Mouse (Mus musculus): Measurements from ENCODE around the gene Oxnad1. TPM values are rescaled to one million over a fixed set of nuclear protein-coding genes. Genes with fewer than 3 reads are reported as not detected.
"Not testable (repeated sequence)": the region's sequence is repeated elsewhere in the genome, so short reads cannot be mapped to it uniquely, and the experiment has no call there.

The Oxnad1 gene
- polyA plus RNA-seq, 1 experiment from 2014 or later: 14.5 TPM

- H3K4me1 ChIP-seq: no peaks in the 10 kb centered on the region
- WGBS: 89% methylated on average over 11 of the region's 11 CpGs
- no peak overlapping the region for H3K4me3 ChIP-seq
- ATAC-seq (ENCODE audit: low FRiP score): no peak
- no peaks in the 10 kb centered on the region for H3K27me3 ChIP-seq
- no peak overlapping the region for H3K4me2 ChIP-seq (replicated peaks)
- no peaks in the 10 kb centered on the region for H3K9me3 ChIP-seq (replicated peaks)
- H3K36me3 ChIP-seq: peaks cover 51% of the 10 kb centered on the region
- no peak overlapping the region for H3K27ac ChIP-seq
- no peak overlapping the region for H3K9ac ChIP-seq
These were observed 8.4 kb downstream of the Oxnad1 start for GRCm38 (mm10) chr14:32093500-32094117.

GRCm38 (mm10) chr14:32095646-32096045, 10.5 kb downstream of the Oxnad1 start:
- H3K27me3 ChIP-seq: no peaks in the 10 kb centered on the region
- H3K9me3 ChIP-seq (replicated peaks): no peaks in the 10 kb centered on the region
- H3K4me1 ChIP-seq: no peaks in the 10 kb centered on the region
- H3K4me3 ChIP-seq: no peak overlapping the region
- no peak for ATAC-seq (ENCODE audit: low FRiP score)
- 82% methylated on average over 5 of the region's 5 CpGs for WGBS
- H3K36me3 ChIP-seq: peaks cover 72% of the 10 kb centered on the region
- H3K4me2 ChIP-seq (replicated peaks): no peak overlapping the region
- no peak overlapping the region for H3K27ac ChIP-seq
- no peak overlapping the region for H3K9ac ChIP-seq

- no peak for ATAC-seq (ENCODE audit: low FRiP score)
- 84% methylated on average over 5 of the region's 5 CpGs for WGBS
These were observed 11.6 kb downstream of the Oxnad1 start for GRCm38 (mm10) chr14:32096740-32097139.

GRCm38 (mm10) chr14:32097691-32098090, 12.5 kb downstream of the Oxnad1 start:
- no peaks in the 10 kb centered on the region for H3K27me3 ChIP-seq
- 93% methylated on average over 7 of the region's 7 CpGs for WGBS
- H3K9ac ChIP-seq: no peak overlapping the region
- H3K36me3 ChIP-seq: peaks cover 78% of the 10 kb centered on the region
- H3K4me1 ChIP-seq: no peaks in the 10 kb centered on the region
- H3K4me2 ChIP-seq (replicated peaks): no peak overlapping the region
- no peak overlapping the region for H3K27ac ChIP-seq
- ATAC-seq (ENCODE audit: low FRiP score): no peak
- no peak overlapping the region for H3K4me3 ChIP-seq
- no peaks in the 10 kb centered on the region for H3K9me3 ChIP-seq (replicated peaks)

More at GRCm38 (mm10) chr14:32096740-32097139, 11.6 kb downstream of the Oxnad1 start:
- H3K27me3 ChIP-seq: no peaks in the 10 kb centered on the region
- no peaks in the 10 kb centered on the region for H3K4me1 ChIP-seq
- H3K9me3 ChIP-seq (replicated peaks): no peaks in the 10 kb centered on the region
- no peak overlapping the region for H3K27ac ChIP-seq
- H3K4me3 ChIP-seq: no peak overlapping the region
- H3K36me3 ChIP-seq: peaks cover 76% of the 10 kb centered on the region
- no peak overlapping the region for H3K9ac ChIP-seq
- H3K4me2 ChIP-seq (replicated peaks): no peak overlapping the region

GRCm38 (mm10) chr14:32098951-32099350, 13.8 kb downstream of the Oxnad1 start:
- WGBS: 92% methylated on average over 3 of the region's 3 CpGs
- H3K27ac ChIP-seq: no peak overlapping the region
- H3K27me3 ChIP-seq: no peaks in the 10 kb centered on the region
- H3K36me3 ChIP-seq: peaks cover 74% of the 10 kb centered on the region
- no peak overlapping the region for H3K4me3 ChIP-seq
- ATAC-seq (ENCODE audit: low FRiP score): no peak
- H3K4me1 ChIP-seq: no peaks in the 10 kb centered on the region
- H3K4me2 ChIP-seq (replicated peaks): no peak overlapping the region
- H3K9ac ChIP-seq: no peak overlapping the region
- no peaks in the 10 kb centered on the region for H3K9me3 ChIP-seq (replicated peaks)

GRCm38 (mm10) chr14:32103556-32103955, 18.4 kb downstream of the Oxnad1 start:
- Histone ChIP-seq H3K36me3 (peaks cover 38% of the 10 kb centered on the region), H3K4me3 (no peak overlapping the region), H3K4me1 (no peaks in the 10 kb centered on the region), H3K27ac (no peak overlapping the region), H3K4me2 (replicated peaks) (no peak overlapping the region), H3K9me3 (replicated peaks) (no peaks in the 10 kb centered on the region), H3K27me3 (no peaks in the 10 kb centered on the region), H3K9ac (no peak overlapping the region)
- no peak for ATAC-seq (ENCODE audit: low FRiP score)
- 81% methylated on average over 4 of the region's 4 CpGs for WGBS

- no peak for ATAC-seq (ENCODE audit: low FRiP score)
- H3K27me3 ChIP-seq: no peaks in the 10 kb centered on the region
These were observed 20.5 kb downstream of the Oxnad1 start for GRCm38 (mm10) chr14:32105663-32106062.

GRCm38 (mm10) chr14:32106911-32107310, 21.7 kb downstream of the Oxnad1 start:
- no peaks in the 10 kb centered on the region for H3K27me3 ChIP-seq
- peaks cover 13% of the 10 kb centered on the region; the same call in 1 of the 2 replicates for H3K36me3 ChIP-seq
- no peak overlapping the region for H3K4me2 ChIP-seq (replicated peaks)
- no peaks in the 10 kb centered on the region for H3K9me3 ChIP-seq (replicated peaks)
- no peak overlapping the region for H3K9ac ChIP-seq
- H3K4me1 ChIP-seq: no peaks in the 10 kb centered on the region
- no peak overlapping the region for H3K4me3 ChIP-seq
- 89% methylated on average over 4 of the region's 4 CpGs for WGBS
- no peak overlapping the region for H3K27ac ChIP-seq
- no peak for ATAC-seq (ENCODE audit: low FRiP score)

More at GRCm38 (mm10) chr14:32105663-32106062, 20.5 kb downstream of the Oxnad1 start:
- Histone ChIP-seq H3K4me1 (no peaks in the 10 kb centered on the region), H3K9me3 (replicated peaks) (no peaks in the 10 kb centered on the region), H3K4me2 (replicated peaks) (no peak overlapping the region), H3K4me3 (no peak overlapping the region), H3K27ac (no peak overlapping the region), H3K9ac (no peak overlapping the region), H3K36me3 (peaks cover 17% of the 10 kb centered on the region)
- 54% methylated on average over 7 of the region's 7 CpGs for WGBS

GRCm38 (mm10) chr14:32112124-32112523, 26.9 kb downstream of the Oxnad1 start:
- H3K27me3 ChIP-seq; ATAC-seq (ENCODE audit: low FRiP score); H3K27ac ChIP-seq; H3K9ac ChIP-seq; H3K4me3 ChIP-seq; H3K4me1 ChIP-seq; H3K4me2 ChIP-seq (replicated peaks); H3K9me3 ChIP-seq (replicated peaks); H3K36me3 ChIP-seq: not testable (repeated sequence)
- 88% methylated on average over 10 of the region's 10 CpGs for WGBS

- Histone ChIP-seq H3K36me3 (no peaks in the 10 kb centered on the region), H3K9ac (no peak overlapping the region), H3K4me1 (no peaks in the 10 kb centered on the region), H3K4me2 (replicated peaks) (no peak overlapping the region), H3K9me3 (replicated peaks) (no peaks in the 10 kb centered on the region), H3K4me3 (no peak overlapping the region), H3K27ac (no peak overlapping the region), H3K27me3 (no peaks in the 10 kb centered on the region)
- ATAC-seq (ENCODE audit: low FRiP score): no peak
- 69% methylated on average over 11 of the region's 11 CpGs for whole genome bisulfite sequencing
These were observed 36.1 kb downstream of the Oxnad1 start for GRCm38 (mm10) chr14:32120940-32121919.

GRCm38 (mm10) chr14:32121920-32122315, 36.7 kb downstream of the Oxnad1 start:
- no peak overlapping the region for H3K4me3 ChIP-seq
- H3K4me1 ChIP-seq: no peaks in the 10 kb centered on the region
- H3K4me2 ChIP-seq (replicated peaks): no peak overlapping the region
- ATAC-seq (ENCODE audit: low FRiP score): no peak
- H3K27ac ChIP-seq: no peak overlapping the region
- H3K27me3 ChIP-seq: no peaks in the 10 kb centered on the region
- H3K9me3 ChIP-seq (replicated peaks): no peaks in the 10 kb centered on the region
- no peak overlapping the region for H3K9ac ChIP-seq
- WGBS: 51% methylated on average over 2 of the region's 2 CpGs
- H3K36me3 ChIP-seq: no peaks in the 10 kb centered on the region

GRCm38 (mm10) chr14:32124261-32124660, 39.1 kb downstream of the Oxnad1 start:
- no peak overlapping the region for H3K4me3 ChIP-seq
- no peaks in the 10 kb centered on the region for H3K9me3 ChIP-seq (replicated peaks)
- no peaks in the 10 kb centered on the region for H3K36me3 ChIP-seq
- no peak overlapping the region for H3K4me2 ChIP-seq (replicated peaks)
- H3K27ac ChIP-seq: no peak overlapping the region
- H3K9ac ChIP-seq: no peak overlapping the region
- no peak for ATAC-seq (ENCODE audit: low FRiP score)
- 70% methylated on average over 3 of the region's 3 CpGs for WGBS
- H3K27me3 ChIP-seq: no peaks in the 10 kb centered on the region
- H3K4me1 ChIP-seq: no peaks in the 10 kb centered on the region
